Mouse (Mus musculus): Measurements from ENCODE around the gene Ndufs3. TPM values are rescaled to one million over a fixed set of nuclear protein-coding genes. Genes with fewer than 3 reads are reported as not detected.

Ndufs3 gene
- 182 and 188 TPM in 2 replicates for polyA plus RNA-seq (2016; fragmentation: Nextera tagmentation; extraction: Ambion mirVana)

- Histone ChIP-seq H3K27ac (peak within 1 kb of the TSS; percentile 91), H3K4me3 (peak within 1 kb of the TSS; percentile 87), H3K4me1 (peaks cover 22% of the 10 kb centered on the region), H3K9me3 (replicated peaks) (no peaks in the 10 kb centered on the region), H3K9ac (peak within 1 kb of the TSS; percentile 89), H3K36me3 (peaks cover 44% of the 10 kb centered on the region), H3K27me3 (no peaks in the 10 kb centered on the region), H3K4me2 (replicated peaks) (peak within 1 kb of the TSS; percentile 74)
- peak; percentile 93 for ATAC-seq (ENCODE audit: low FRiP score)
- WGBS, result under 1% methylated on average over 43 of the region's 43 CpGs
Measured at GRCm38 (mm10) chr2:90904076-90904855, at the start of gene Ndufs3, which contains the start of gene Kbtbd4. Gene Ndufs3, minus strand, starts transcription at chr2:90904827. Gene Kbtbd4, plus strand, starts transcription at chr2:90904740.

- no peaks in the 10 kb centered on the region; the same call in 1 of the 2 replicates for H3K36me3 ChIP-seq
- no peaks in the 10 kb centered on the region for H3K27me3 ChIP-seq
- H3K4me1 ChIP-seq, result peaks cover 16% of the 10 kb centered on the region
- H3K4me2 ChIP-seq (replicated peaks), result no peak overlapping the region
- no peaks in the 10 kb centered on the region for H3K9me3 ChIP-seq (replicated peaks)
- WGBS, result 74% methylated on average over 3 of the region's 3 CpGs
- no peak for ATAC-seq (ENCODE audit: low FRiP score)
- H3K27ac ChIP-seq, result no peak overlapping the region
- H3K9ac ChIP-seq, result no peak overlapping the region
- H3K4me3 ChIP-seq, result no peak overlapping the region
Measured at GRCm38 (mm10) chr2:90953461-90953860, 48.8 kb upstream of the Ndufs3 start.

GRCm38 (mm10) chr2:90950582-90951194, 46.1 kb upstream of the Ndufs3 start:
- H3K36me3 ChIP-seq, result peaks cover 3% of the 10 kb centered on the region; the same call in 1 of the 2 replicates
- H3K4me3 ChIP-seq, result no peak overlapping the region
- H3K9me3 ChIP-seq (replicated peaks), result no peaks in the 10 kb centered on the region
- H3K4me1 ChIP-seq, result peaks cover 8% of the 10 kb centered on the region
- ATAC-seq (ENCODE audit: low FRiP score), result peak; percentile 56; the same call in 1 of the 2 replicates
- no peak overlapping the region for H3K9ac ChIP-seq
- no peaks in the 10 kb centered on the region for H3K27me3 ChIP-seq
- H3K4me2 ChIP-seq (replicated peaks), result no peak overlapping the region
- H3K27ac ChIP-seq, result no peak overlapping the region

- peaks cover 5% of the 10 kb centered on the region for H3K4me1 ChIP-seq
- no peak overlapping the region for H3K9ac ChIP-seq
- H3K27ac ChIP-seq, result no peak overlapping the region
- ATAC-seq (ENCODE audit: low FRiP score), result no peak
- H3K27me3 ChIP-seq, result no peaks in the 10 kb centered on the region
- no peak overlapping the region for H3K4me2 ChIP-seq (replicated peaks)
- peaks cover 3% of the 10 kb centered on the region; the same call in 1 of the 2 replicates for H3K36me3 ChIP-seq
- no peak overlapping the region for H3K4me3 ChIP-seq
- no peaks in the 10 kb centered on the region for H3K9me3 ChIP-seq (replicated peaks)
- 90% methylated on average over 5 of the region's 5 CpGs for WGBS
Measured at GRCm38 (mm10) chr2:90950149-90950548, 45.5 kb upstream of the Ndufs3 start.

- no peaks in the 10 kb centered on the region for H3K27me3 ChIP-seq
- H3K9ac ChIP-seq, result no peak overlapping the region
- H3K4me3 ChIP-seq, result peak overlapping the region; percentile 96
- H3K27ac ChIP-seq, result no peak overlapping the region
- WGBS, result 52% methylated on average over 2 of the region's 2 CpGs
- no peaks in the 10 kb centered on the region for H3K36me3 ChIP-seq
- ATAC-seq (ENCODE audit: low FRiP score), result no peak
- H3K9me3 ChIP-seq (replicated peaks), result no peaks in the 10 kb centered on the region
- peak overlapping the region; percentile 67 for H3K4me2 ChIP-seq (replicated peaks)
- peaks cover 26% of the 10 kb centered on the region for H3K4me1 ChIP-seq
Measured at GRCm38 (mm10) chr2:90941744-90942143, 37.1 kb upstream of the Ndufs3 start.

GRCm38 (mm10) chr2:90940233-90941229, 35.9 kb upstream of the Ndufs3 start, which contains the start of gene Celf1:
Gene Celf1, plus strand, starts transcription at chr2:90940382.
- H3K9me3 ChIP-seq (replicated peaks), result no peaks in the 10 kb centered on the region
- peak within 1 kb of the TSS; percentile 97 for H3K9ac ChIP-seq
- H3K4me2 ChIP-seq (replicated peaks), result peak within 1 kb of the TSS; percentile 67
- no peaks in the 10 kb centered on the region for H3K36me3 ChIP-seq
- no peaks in the 10 kb centered on the region for H3K27me3 ChIP-seq
- peak; percentile 95 for ATAC-seq (ENCODE audit: low FRiP score)
- peak within 1 kb of the TSS; percentile 98 for H3K27ac ChIP-seq
- WGBS, result under 1% methylated on average over 99 of the region's 113 CpGs
- H3K4me1 ChIP-seq, result peaks cover 26% of the 10 kb centered on the region
- H3K4me3 ChIP-seq, result peak within 1 kb of the TSS; percentile 96

GRCm38 (mm10) chr2:90939750-90940149, 35.1 kb upstream of the Ndufs3 start:
- peak; percentile 66 for ATAC-seq (ENCODE audit: low FRiP score)
- Histone ChIP-seq H3K9ac (peak overlapping the region; percentile 97), H3K4me1 (peaks cover 26% of the 10 kb centered on the region), H3K4me3 (peak overlapping the region; percentile 96), H3K9me3 (replicated peaks) (no peaks in the 10 kb centered on the region), H3K27ac (peak overlapping the region; percentile 98), H3K36me3 (no peaks in the 10 kb centered on the region), H3K27me3 (no peaks in the 10 kb centered on the region), H3K4me2 (replicated peaks) (peak overlapping the region; percentile 67)
- WGBS, result 50% methylated on average over 8 of the region's 8 CpGs

GRCm38 (mm10) chr2:90938362-90938761, 33.7 kb upstream of the Ndufs3 start:
- Histone ChIP-seq H3K9me3 (replicated peaks) (no peaks in the 10 kb centered on the region), H3K9ac (no peak overlapping the region), H3K27ac (no peak overlapping the region), H3K36me3 (no peaks in the 10 kb centered on the region), H3K27me3 (no peaks in the 10 kb centered on the region), H3K4me3 (no peak overlapping the region), H3K4me2 (replicated peaks) (no peak overlapping the region), H3K4me1 (peaks cover 21% of the 10 kb centered on the region)
- no peak for ATAC-seq (ENCODE audit: low FRiP score)
- 73% methylated on average over 3 of the region's 3 CpGs for WGBS

GRCm38 (mm10) chr2:90932273-90932672, 27.6 kb upstream of the Ndufs3 start:
- no peak for ATAC-seq (ENCODE audit: low FRiP score)
- no peaks in the 10 kb centered on the region for H3K36me3 ChIP-seq
- no peak overlapping the region for H3K27ac ChIP-seq
- H3K4me2 ChIP-seq (replicated peaks), result no peak overlapping the region
- H3K9ac ChIP-seq, result no peak overlapping the region
- no peaks in the 10 kb centered on the region for H3K9me3 ChIP-seq (replicated peaks)
- no peak overlapping the region for H3K4me3 ChIP-seq
- no peaks in the 10 kb centered on the region for H3K27me3 ChIP-seq
- no peaks in the 10 kb centered on the region for H3K4me1 ChIP-seq
- WGBS, result 68% methylated on average over 2 of the region's 2 CpGs

- H3K27me3 ChIP-seq, result no peaks in the 10 kb centered on the region
- H3K9me3 ChIP-seq (replicated peaks), result no peaks in the 10 kb centered on the region
- H3K4me1 ChIP-seq, result no peaks in the 10 kb centered on the region
- H3K27ac ChIP-seq, result no peak overlapping the region
- no peak for ATAC-seq (ENCODE audit: low FRiP score)
- no peak overlapping the region for H3K9ac ChIP-seq
- 75% methylated on average over 8 of the region's 8 CpGs for WGBS
- no peak overlapping the region for H3K4me3 ChIP-seq
- no peak overlapping the region for H3K4me2 ChIP-seq (replicated peaks)
- no peaks in the 10 kb centered on the region for H3K36me3 ChIP-seq
Measured at GRCm38 (mm10) chr2:90931829-90932228, 27.2 kb upstream of the Ndufs3 start.

- H3K9ac ChIP-seq, result no peak overlapping the region
- H3K9me3 ChIP-seq (replicated peaks), result no peaks in the 10 kb centered on the region
- no peaks in the 10 kb centered on the region for H3K36me3 ChIP-seq
- no peak overlapping the region for H3K4me3 ChIP-seq
- no peaks in the 10 kb centered on the region for H3K4me1 ChIP-seq
- H3K27me3 ChIP-seq, result no peaks in the 10 kb centered on the region
- no peak overlapping the region for H3K4me2 ChIP-seq (replicated peaks)
- no peak overlapping the region for H3K27ac ChIP-seq
- 83% methylated on average over 13 of the region's 13 CpGs for WGBS
- no peak for ATAC-seq (ENCODE audit: low FRiP score)
Measured at GRCm38 (mm10) chr2:90928566-90928965, 23.9 kb upstream of the Ndufs3 start.

GRCm38 (mm10) chr2:90922636-90923035, 18.0 kb upstream of the Ndufs3 start:
- H3K4me1 ChIP-seq, result no peaks in the 10 kb centered on the region
- no peak overlapping the region for H3K4me2 ChIP-seq (replicated peaks)
- no peak overlapping the region for H3K4me3 ChIP-seq
- ATAC-seq (ENCODE audit: low FRiP score), result no peak
- no peak overlapping the region for H3K9ac ChIP-seq
- no peaks in the 10 kb centered on the region for H3K36me3 ChIP-seq
- no peaks in the 10 kb centered on the region for H3K9me3 ChIP-seq (replicated peaks)
- H3K27me3 ChIP-seq, result no peaks in the 10 kb centered on the region
- 92% methylated on average over 2 of the region's 2 CpGs for WGBS
- H3K27ac ChIP-seq, result no peak overlapping the region
